Mouse (Mus musculus) lung, embryonic 16.5 days (tissue): ENCODE measurements at regions not wholly inside any gene's neighbourhood (a gene's known extent, or its start where the extent isn't known, plus 50 kb on each side); places are given as distances from the start of the nearest gene placed in this dataset.
"Not testable (repeated sequence)": the region's sequence is repeated elsewhere in the genome, so short reads cannot be mapped to it uniquely, and the experiment has no call there.

Source experiments
- ATAC-seq: fragments of 200-750 bp; cut with Nextera tagmentation; 2 replicates; pipeline ENCODE4 v1.8.0; 2017; ENCODE audit warnings: low read depth, mild to moderate bottlenecking, moderate library complexity
- H3K27ac ChIP-seq: fragments of 300-500 bp; sonication (generic); 2 replicates; pipeline ENCODE4 v1.5.1; 2014; ENCODE audit warnings: mild to moderate bottlenecking, control low read depth, low read length
- H3K27me3 ChIP-seq: fragments of 300-500 bp; sonication (generic); 2 replicates; pipeline ENCODE4 v1.6.1; 2014; ENCODE audit warnings: low read depth, low read length, mixed read lengths; ENCODE audit not compliant: control insufficient read depth, insufficient read depth
- H3K36me3 ChIP-seq: fragments of 300-500 bp; sonication (generic); 2 replicates; pipeline ENCODE4 v1.6.1; 2014; ENCODE audit warnings: low read length; ENCODE audit not compliant: control insufficient read depth, insufficient read depth
- H3K4me1 ChIP-seq: fragments of 300-500 bp; sonication (generic); replicated peaks from 2 replicates; pipeline ENCODE4 v1.6.1; 2014; ENCODE audit warnings: low read length, mixed read lengths; ENCODE audit not compliant: control insufficient read depth, insufficient read depth
- H3K4me2 ChIP-seq: fragments of 300-500 bp; sonication (generic); 2 replicates; pipeline ENCODE4 v1.6.1; 2014; ENCODE audit warnings: low read depth, low read length, control low read depth
- H3K4me3 ChIP-seq: fragments of 300-500 bp; sonication (generic); 2 replicates; pipeline ENCODE4 v1.5.1; 2014; ENCODE audit warnings: mild to moderate bottlenecking, low read length, control low read depth
- H3K9ac ChIP-seq: fragments of 300-500 bp; sonication (generic); 2 replicates; pipeline ENCODE4 v1.6.1; 2014; ENCODE audit warnings: low read length, control low read depth
- H3K9me3 ChIP-seq: fragments of 300-500 bp; sonication (generic); 2 replicates; pipeline ENCODE4 v1.6.1; 2016; ENCODE audit warnings: low read length; ENCODE audit not compliant: control insufficient read depth
- WGBS: fragments of 180-500 bp; shearing (Covaris S2); extraction: QIAGEN DNeasy Blood & Tissue Kit; methylation state at CpG from one replicate; pipeline ENCODE4 v1.1.7; 2014; 5-methylcytosine and 5-hydroxymethylcytosine counted together

GRCm38 (mm10) chr13:41948241-41948640 lies 100.8 kb upstream of the Adtrp start:
- H3K9ac ChIP-seq: no peak overlapping the region
- no peak for ATAC-seq
- no peaks in the 10 kb centered on the region; the same call in 1 of the 2 replicates for H3K4me1 ChIP-seq
- H3K4me3 ChIP-seq: no peak overlapping the region
- 76% methylated on average over 3 of the region's 3 CpGs for WGBS
- H3K36me3 ChIP-seq: no peaks in the 10 kb centered on the region
- H3K4me2 ChIP-seq: no peak overlapping the region
- no peaks in the 10 kb centered on the region for H3K27me3 ChIP-seq
- no peaks in the 10 kb centered on the region for H3K9me3 ChIP-seq
- H3K27ac ChIP-seq: no peak overlapping the region

- H3K4me2 ChIP-seq: no peak overlapping the region
- no peak overlapping the region for H3K27ac ChIP-seq
- H3K27me3 ChIP-seq: no peaks in the 10 kb centered on the region
- no peak overlapping the region for H3K4me3 ChIP-seq
- H3K4me1 ChIP-seq: no peaks in the 10 kb centered on the region
- no peak for ATAC-seq
- no peak overlapping the region for H3K9ac ChIP-seq
- WGBS: 66% methylated on average over 12 of the region's 12 CpGs
- H3K9me3 ChIP-seq: no peaks in the 10 kb centered on the region
- no peaks in the 10 kb centered on the region for H3K36me3 ChIP-seq
Measured at GRCm38 (mm10) chr13:41932313-41933100, 85.0 kb upstream of the Adtrp start.

DNA sequence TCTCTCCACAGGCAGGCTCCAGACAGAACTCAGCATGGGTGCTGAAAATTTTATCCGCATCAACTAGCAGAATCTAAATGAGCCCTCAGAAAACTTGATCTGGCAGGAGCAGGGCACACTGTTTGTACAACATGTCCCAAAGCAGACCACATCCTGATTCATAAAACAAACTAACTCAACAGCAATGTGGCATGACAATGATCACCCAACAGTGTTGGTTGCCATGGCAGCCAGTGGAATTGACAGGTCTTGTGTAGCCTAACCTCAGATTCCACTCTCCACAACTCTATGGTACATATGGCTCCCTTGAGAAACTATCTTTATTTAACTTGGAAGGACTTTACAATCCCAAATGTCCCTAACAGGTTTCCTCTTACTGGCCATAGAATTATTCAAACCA lies 82.3 kb upstream of the Adtrp start:
- no peak for ATAC-seq
- WGBS: 89% methylated on average over 1 of the region's 1 CpGs
- Histone ChIP-seq H3K36me3 (no peaks in the 10 kb centered on the region), H3K27me3 (no peaks in the 10 kb centered on the region), H3K27ac (no peak overlapping the region), H3K4me3 (no peak overlapping the region), H3K4me1 (no peaks in the 10 kb centered on the region), H3K9me3 (no peaks in the 10 kb centered on the region), H3K9ac (no peak overlapping the region), H3K4me2 (no peak overlapping the region)

DNA sequence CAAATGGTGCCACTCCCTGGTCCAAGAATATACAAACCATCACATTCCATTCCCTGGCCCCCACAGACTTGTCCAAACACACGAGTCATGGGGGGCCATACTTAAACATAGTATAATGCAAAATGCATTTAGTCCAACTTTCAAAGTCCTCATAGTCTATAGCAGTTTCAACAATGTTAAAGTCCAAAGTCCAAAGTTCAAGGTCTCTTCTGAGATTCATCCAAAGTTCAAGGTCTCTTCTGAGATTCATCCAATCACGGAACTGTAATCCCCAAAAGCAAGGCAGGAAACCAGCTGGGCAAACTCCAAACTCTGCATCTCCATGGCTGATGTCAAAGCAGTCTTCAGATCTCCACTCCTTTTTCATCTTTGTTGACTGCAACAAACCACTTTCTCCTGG lies 78.4 kb upstream of the Adtrp start:
- not testable (repeated sequence) for H3K36me3 ChIP-seq, H3K27me3 ChIP-seq, H3K27ac ChIP-seq, H3K9ac ChIP-seq, H3K4me1 ChIP-seq, ATAC-seq, H3K4me3 ChIP-seq, H3K9me3 ChIP-seq, H3K4me2 ChIP-seq
- WGBS: 62% methylated on average over 2 of the region's 2 CpGs

DNA sequence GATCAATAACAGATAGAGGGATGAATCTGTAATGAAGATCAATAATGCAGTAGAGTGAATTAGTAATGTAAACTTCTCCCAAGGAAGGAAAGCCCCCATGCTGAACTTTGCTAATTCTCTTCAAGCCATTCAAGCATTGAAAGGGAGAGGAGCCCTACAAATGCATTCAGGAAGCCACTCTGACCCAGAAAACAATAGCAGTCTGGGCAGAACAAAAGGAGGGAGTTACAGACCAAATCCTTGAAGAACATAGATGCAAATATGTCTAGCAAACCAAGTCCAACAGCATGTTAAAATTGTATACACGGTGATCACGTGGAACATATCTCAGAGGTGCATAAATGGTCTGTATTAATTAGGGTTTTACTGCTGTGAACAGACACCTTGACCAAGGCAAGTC lies 77.7 kb upstream of the Adtrp start:
- H3K4me2 ChIP-seq: no peak overlapping the region
- H3K4me1 ChIP-seq: no peaks in the 10 kb centered on the region
- H3K4me3 ChIP-seq: no peak overlapping the region
- no peak for ATAC-seq
- H3K9ac ChIP-seq: no peak overlapping the region
- WGBS: 66% methylated on average over 2 of the region's 2 CpGs
- no peaks in the 10 kb centered on the region for H3K36me3 ChIP-seq
- H3K27ac ChIP-seq: no peak overlapping the region
- no peaks in the 10 kb centered on the region for H3K27me3 ChIP-seq
- no peaks in the 10 kb centered on the region for H3K9me3 ChIP-seq

DNA sequence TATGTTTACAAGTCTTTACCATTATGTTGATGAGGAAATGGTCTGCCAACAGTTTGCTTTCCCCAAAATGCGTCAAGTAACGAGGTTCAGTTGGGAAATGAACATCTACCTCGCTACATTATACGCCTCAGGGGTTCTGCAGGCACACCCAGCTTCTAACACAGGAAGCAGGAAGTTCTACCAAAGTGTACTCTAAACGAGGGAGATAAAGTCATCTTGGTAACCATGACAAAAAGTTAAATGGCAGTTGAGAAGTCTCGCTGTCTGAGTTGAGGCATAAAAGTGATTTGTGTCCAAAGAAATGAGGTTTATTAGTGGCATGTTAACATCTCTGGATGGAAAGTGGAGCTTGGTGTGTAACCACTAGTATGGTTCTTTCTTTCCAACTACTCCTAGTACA lies 73.7 kb upstream of the Adtrp start:
- Histone ChIP-seq H3K27ac (no peak overlapping the region), H3K4me3 (no peak overlapping the region), H3K36me3 (no peaks in the 10 kb centered on the region), H3K9me3 (no peaks in the 10 kb centered on the region), H3K9ac (no peak overlapping the region), H3K4me2 (no peak overlapping the region), H3K4me1 (no peaks in the 10 kb centered on the region), H3K27me3 (no peaks in the 10 kb centered on the region)
- 65% methylated on average over 6 of the region's 6 CpGs for WGBS
- no peak for ATAC-seq

- Histone ChIP-seq H3K36me3 (no peaks in the 10 kb centered on the region), H3K4me2 (no peak overlapping the region), H3K9me3 (no peaks in the 10 kb centered on the region), H3K9ac (no peak overlapping the region), H3K4me1 (no peaks in the 10 kb centered on the region), H3K4me3 (no peak overlapping the region), H3K27ac (no peak overlapping the region), H3K27me3 (no peaks in the 10 kb centered on the region)
- no peak for ATAC-seq
- 55% methylated on average over 5 of the region's 5 CpGs for WGBS
Measured at GRCm38 (mm10) chr13:41918525-41918924, 71.0 kb upstream of the Adtrp start.

DNA sequence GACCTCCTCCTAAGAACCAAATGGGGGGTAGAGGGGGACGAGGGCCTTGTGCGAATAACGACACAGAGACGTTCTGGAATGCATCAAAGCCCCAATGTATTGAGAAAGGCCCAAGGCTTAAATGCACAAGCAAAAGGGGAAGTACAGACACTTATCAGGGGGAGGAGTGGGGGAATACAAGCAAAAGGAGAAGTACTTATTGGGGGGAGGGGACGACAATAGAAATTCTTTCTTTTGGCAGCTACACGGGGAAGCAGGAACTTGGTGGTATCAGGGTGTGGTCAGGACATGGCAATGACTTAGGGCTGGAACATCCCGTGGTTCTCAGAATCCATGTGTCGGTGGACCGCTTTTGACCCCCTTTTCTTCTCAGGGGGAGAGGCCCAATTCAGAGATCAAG lies 68.3 kb upstream of the Adtrp start:
- not testable (repeated sequence) for H3K4me2 ChIP-seq, ATAC-seq, H3K4me3 ChIP-seq, H3K36me3 ChIP-seq, H3K9me3 ChIP-seq, H3K27me3 ChIP-seq, H3K4me1 ChIP-seq, H3K27ac ChIP-seq, H3K9ac ChIP-seq
- WGBS: 74% methylated on average over 9 of the region's 9 CpGs

GRCm38 (mm10) chr13:41910736-41911135 lies 63.3 kb upstream of the Adtrp start:
- no peak for ATAC-seq
- H3K4me1 ChIP-seq: no peaks in the 10 kb centered on the region; the same call in 1 of the 2 replicates
- no peak overlapping the region for H3K4me2 ChIP-seq
- H3K9ac ChIP-seq: no peak overlapping the region
- H3K9me3 ChIP-seq: no peaks in the 10 kb centered on the region
- H3K4me3 ChIP-seq: no peak overlapping the region
- H3K27me3 ChIP-seq: no peaks in the 10 kb centered on the region
- H3K36me3 ChIP-seq: no peaks in the 10 kb centered on the region
- no peak overlapping the region for H3K27ac ChIP-seq
- 29% methylated on average over 3 of the region's 3 CpGs for WGBS

GRCm38 (mm10) chr13:41910236-41910635 lies 62.8 kb upstream of the Adtrp start:
- 74% methylated on average over 10 of the region's 10 CpGs for WGBS
- Histone ChIP-seq H3K9ac (no peak overlapping the region), H3K4me2 (no peak overlapping the region), H3K9me3 (no peaks in the 10 kb centered on the region), H3K27ac (no peak overlapping the region), H3K36me3 (no peaks in the 10 kb centered on the region), H3K4me3 (no peak overlapping the region), H3K27me3 (no peaks in the 10 kb centered on the region), H3K4me1 (no peaks in the 10 kb centered on the region; the same call in 1 of the 2 replicates)
- no peak for ATAC-seq
